In the genomic region with DNA sequence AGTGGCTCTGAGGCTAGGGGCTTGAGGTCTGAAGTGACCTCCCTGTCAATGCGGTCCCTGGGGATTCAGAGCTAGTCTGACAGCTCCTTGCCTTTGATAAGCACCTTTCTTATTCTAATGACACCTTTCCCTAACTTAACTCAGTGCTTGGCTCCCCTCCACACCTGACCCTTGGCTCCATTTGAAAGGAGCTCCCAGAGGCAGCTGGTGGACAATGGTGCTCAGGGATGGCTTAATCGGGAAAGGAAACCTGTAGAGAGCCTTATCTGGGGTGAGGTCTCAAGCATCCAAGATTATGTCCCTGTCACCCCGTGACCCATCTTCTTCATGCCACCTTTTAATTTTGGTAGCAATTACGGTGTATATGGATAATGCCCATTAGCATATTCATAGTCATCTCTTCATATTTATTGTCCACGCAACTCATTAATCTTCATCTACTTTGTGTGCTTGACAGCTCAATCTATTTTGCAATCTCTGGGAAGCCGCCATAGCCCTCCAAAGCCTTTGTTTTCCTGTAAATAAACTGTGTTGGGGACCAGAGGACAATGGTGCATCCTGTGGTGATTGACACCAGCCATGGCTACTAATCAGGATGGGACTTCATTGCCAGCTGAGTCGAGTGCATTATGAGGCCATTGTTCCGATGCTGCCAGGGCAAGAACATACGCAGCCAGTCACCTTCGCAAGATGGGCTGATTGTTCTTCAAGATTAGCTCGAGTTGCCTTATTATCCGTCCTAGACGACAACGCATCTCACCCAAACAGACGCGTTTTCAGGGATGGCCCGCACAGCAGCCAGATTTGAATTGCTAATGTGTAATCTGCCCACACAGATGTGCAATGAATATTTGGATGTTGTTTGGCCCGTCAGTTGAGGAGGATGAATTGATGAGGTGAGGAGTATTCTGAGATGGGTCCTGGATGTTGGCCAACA, we compare ENCODE assay signal across 18 mouse cellular contexts. TPM values are rescaled to one million over a fixed set of nuclear protein-coding genes. Genes with fewer than 3 reads are reported as not detected.
DNase-seq lines count a peak whose midpoint lies in the region; ATAC-seq and TF ChIP-seq lines count a peak whose summit lies in the region.
"Had no signal": no experiment of that assay in that cellular context is flagged by ENCODE, and none has a peak within 500 bp of the region (broad histone marks: within the 10 kb centered on the region; RNA-seq: fewer than 3 reads in every experiment).

No protein-coding gene starts in this region.

- H3K4me3 ChIP-seq in liver, embryonic 11.5 days (ENCODE audit: low read depth, low read length) = no peak overlapping the region
- H3K4me3 ChIP-seq in liver, embryonic 12.5 days = no peak overlapping the region
- no peak overlapping the region for H3K4me3 ChIP-seq in ES-Bruce4 (ENCODE audit: low read depth, low read length)
- H3K4me3 ChIP-seq in hindbrain, embryonic 12.5 days = no peak overlapping the region
- no peak overlapping the region for H3K4me3 ChIP-seq in midbrain, embryonic 12.5 days
- H3K4me3 ChIP-seq: limb, embryonic 15.5 days had no signal

- H3K27me3 ChIP-seq in liver, embryonic 11.5 days (replicated peaks; ENCODE audit: control insufficient read depth, insufficient read depth, low read length) = no peaks in the 10 kb centered on the region
- peaks cover 20% of the 10 kb centered on the region for H3K27me3 ChIP-seq in liver, embryonic 12.5 days (replicated peaks)
- no peaks in the 10 kb centered on the region for H3K27me3 ChIP-seq in ES-Bruce4 (ENCODE audit: control insufficient read depth, insufficient read depth, low read length, poor library complexity, severe bottlenecking)
- no peaks in the 10 kb centered on the region for H3K27me3 ChIP-seq in hindbrain, embryonic 12.5 days
- H3K27me3 ChIP-seq in midbrain, embryonic 12.5 days = no peaks in the 10 kb centered on the region

- TF ChIP-seq POLR2A in ES-Bruce4 (IDR thresholded peaks at IDR 0.05; ENCODE audit: insufficient read depth, low read length) = no peak

- ATAC-seq in liver, embryonic 11.5 days (replicated peaks; ENCODE audit: low FRiP score) = no peak
- ATAC-seq in liver, embryonic 12.5 days = no peak
- ATAC-seq in hindbrain, embryonic 12.5 days (ENCODE audit: low FRiP score) = peak; percentile 90
- ATAC-seq in midbrain, embryonic 12.5 days (ENCODE audit: low FRiP score, low read depth) = no peak

- no peaks in the 10 kb centered on the region for H3K9me3 ChIP-seq in liver, embryonic 11.5 days (ENCODE audit: control insufficient read depth, low read length)
- H3K9me3 ChIP-seq in liver, embryonic 12.5 days (replicated peaks) = no peaks in the 10 kb centered on the region
- H3K9me3 ChIP-seq in ES-Bruce4 (replicated peaks; ENCODE audit: control insufficient read depth, insufficient read depth, low read length, poor library complexity, severe bottlenecking) = no peaks in the 10 kb centered on the region
- no peaks in the 10 kb centered on the region for H3K9me3 ChIP-seq in hindbrain, embryonic 12.5 days (replicated peaks)
- no peaks in the 10 kb centered on the region for H3K9me3 ChIP-seq in midbrain, embryonic 12.5 days
- H3K9me3 ChIP-seq: G1E; limb, embryonic 15.5 days had no signal

- H3K27ac ChIP-seq in liver, embryonic 11.5 days (ENCODE audit: low read depth, low read length) = no peak overlapping the region
- H3K27ac ChIP-seq in liver, embryonic 12.5 days = no peak overlapping the region
- no peak overlapping the region for H3K27ac ChIP-seq in ES-Bruce4 (ENCODE audit: insufficient read depth, low read length)
- peak overlapping the region; percentile 52; the same call in 1 of the 2 replicates for H3K27ac ChIP-seq in hindbrain, embryonic 12.5 days
- no peak overlapping the region for H3K27ac ChIP-seq in midbrain, embryonic 12.5 days (replicated peaks)
- H3K27ac ChIP-seq: limb, embryonic 15.5 days; macrophage had no signal

- DNase-seq in liver, embryonic 11.5 days (ENCODE audit: low spot score) = peak; percentile 20
- no peak for DNase-seq in lung, adult 18-20 months
- DNase-seq in adrenal gland, adult 18-20 months (ENCODE audit: low spot score in 2 of 2) = no peak
- DNase-seq in urinary bladder, postnatal 25 days (ENCODE audit: low spot score) = no peak
- DNase-seq: cerebellum, postnatal 10 days; gastrocnemius, postnatal 36 days; kidney, adult 2 months; kidney, postnatal 25 days; lung, adult 2 months; right cerebral cortex, postnatal 14 days; thymus, postnatal 36 days had no signal

- peak; percentile 49; the same call in 1 of the 2 replicates for TF ChIP-seq EP300 in ES-Bruce4 (IDR thresholded peaks at IDR 0.05; ENCODE audit: insufficient read depth, low read depth, low read length)

- TF ChIP-seq CTCF in ES-Bruce4 (IDR thresholded peaks at IDR 0.05; ENCODE audit: low read depth, low read length) = no peak

- H3K36me3 ChIP-seq in liver, embryonic 11.5 days (ENCODE audit: control insufficient read depth, insufficient read depth, low read length) = no peaks in the 10 kb centered on the region
- no peaks in the 10 kb centered on the region for H3K36me3 ChIP-seq in liver, embryonic 12.5 days
- no peaks in the 10 kb centered on the region for H3K36me3 ChIP-seq in ES-Bruce4 (ENCODE audit: control insufficient read depth, insufficient read depth, low read length, poor library complexity, severe bottlenecking)
- no peaks in the 10 kb centered on the region for H3K36me3 ChIP-seq in hindbrain, embryonic 12.5 days
- no peaks in the 10 kb centered on the region for H3K36me3 ChIP-seq in midbrain, embryonic 12.5 days
- H3K36me3 ChIP-seq: G1E; limb, embryonic 15.5 days had no signal

- H3K4me1 ChIP-seq in liver, embryonic 11.5 days (replicated peaks; ENCODE audit: control insufficient read depth, insufficient read depth, low read length) = no peaks in the 10 kb centered on the region
- H3K4me1 ChIP-seq in liver, embryonic 12.5 days = no peaks in the 10 kb centered on the region
- peaks cover 2% of the 10 kb centered on the region for H3K4me1 ChIP-seq in ES-Bruce4 (ENCODE audit: control insufficient read depth, insufficient read depth, low read length)
- peaks cover 11% of the 10 kb centered on the region; the same call in 1 of the 2 replicates for H3K4me1 ChIP-seq in hindbrain, embryonic 12.5 days
- H3K4me1 ChIP-seq in midbrain, embryonic 12.5 days = peaks cover 5% of the 10 kb centered on the region; the same call in 1 of the 2 replicates
- H3K4me1 ChIP-seq: limb, embryonic 15.5 days had no signal

- 34% methylated on average over 18 of the region's 18 CpGs for WGBS in liver, embryonic 11.5 days
- 32% methylated on average over 18 of the region's 18 CpGs for WGBS in liver, embryonic 12.5 days (ENCODE audit: insufficient replicate concordance)
- 16% methylated on average over 18 of the region's 18 CpGs for WGBS in hindbrain, embryonic 12.5 days
- 17% methylated on average over 18 of the region's 18 CpGs for WGBS in midbrain, embryonic 12.5 days

- H3K4me2 ChIP-seq in liver, embryonic 11.5 days = no peak overlapping the region
- H3K4me2 ChIP-seq in liver, embryonic 12.5 days = no peak overlapping the region
- peak overlapping the region; percentile 24 for H3K4me2 ChIP-seq in hindbrain, embryonic 12.5 days (replicated peaks)
- H3K4me2 ChIP-seq in midbrain, embryonic 12.5 days (replicated peaks) = peak overlapping the region; percentile 19
- H3K4me2 ChIP-seq: limb, embryonic 15.5 days had no signal

- no peak overlapping the region for H3K9ac ChIP-seq in liver, embryonic 11.5 days (ENCODE audit: low read depth, low read length)
- no peak overlapping the region for H3K9ac ChIP-seq in liver, embryonic 12.5 days
- no peak overlapping the region for H3K9ac ChIP-seq in ES-Bruce4 (ENCODE audit: low read depth, poor library complexity, severe bottlenecking)
- H3K9ac ChIP-seq in hindbrain, embryonic 12.5 days = no peak overlapping the region
- no peak overlapping the region for H3K9ac ChIP-seq in midbrain, embryonic 12.5 days (replicated peaks)
- H3K9ac ChIP-seq: limb, embryonic 15.5 days had no signal

RNA-seq across cellular contexts. Expression of a gene that starts 24.3 kb away (rescaled TPM):
- 44.5 and 46.3 TPM in 2 replicates for polyA plus RNA-seq in liver, embryonic 11.5 days (2014; fragmentation: Nextera tagmentation; extraction: Ambion mirVana)
- polyA plus RNA-seq in liver, embryonic 12.5 days (2016; fragmentation: Nextera tagmentation; extraction: Ambion mirVana) = 25.3 and 26.0 TPM in 2 replicates
- polyA plus RNA-seq in ES-Bruce4 (2011; ENCODE audit: insufficient read depth, insufficient read length, low read depth, missing spikeins) = 13.2 and 14.1 TPM in 2 replicates
- 196 and 206 TPM in 2 replicates for polyA plus RNA-seq in hindbrain, embryonic 12.5 days (2016; fragmentation: Nextera tagmentation; extraction: Ambion mirVana)
- 161 and 164 TPM in 2 replicates for polyA plus RNA-seq in midbrain, embryonic 12.5 days (2016; fragmentation: Nextera tagmentation; extraction: Ambion mirVana)
- 100 to 1,000 TPM in 1 of 2 experiments, 10 to 100 TPM in 1; 90.5 to 148 TPM for total RNA-seq in adrenal gland, adult 18-20 months (2021)

RNA-seq across cellular contexts. Expression of a gene that starts 24.6 kb away (rescaled TPM):
- 373 and 390 TPM in 2 replicates for polyA plus RNA-seq in liver, embryonic 11.5 days (2014; fragmentation: Nextera tagmentation; extraction: Ambion mirVana)
- polyA plus RNA-seq in liver, embryonic 12.5 days (2016; fragmentation: Nextera tagmentation; extraction: Ambion mirVana) = 262 and 268 TPM in 2 replicates
- 163 and 189 TPM in 2 replicates for polyA plus RNA-seq in ES-Bruce4 (2011; ENCODE audit: insufficient read depth, insufficient read length, low read depth, missing spikeins)
- 312 and 347 TPM in 2 replicates for polyA plus RNA-seq in hindbrain, embryonic 12.5 days (2016; fragmentation: Nextera tagmentation; extraction: Ambion mirVana)
- 295 and 325 TPM in 2 replicates for polyA plus RNA-seq in midbrain, embryonic 12.5 days (2016; fragmentation: Nextera tagmentation; extraction: Ambion mirVana)
- total RNA-seq in adrenal gland, adult 18-20 months (2021) = 100 to 1,000 TPM; 177 to 216 TPM

Comparison
In these comparisons a context has a peak if more than half of its experiments do, and no peak if none do; other contexts are left out.
1. H3K4me2 ChIP-seq: peak in hindbrain, embryonic 12.5 days (single experiment) and midbrain, embryonic 12.5 days (single experiment); none in liver, embryonic 11.5 days (single experiment) and liver, embryonic 12.5 days (single experiment).